ENCODE assay signal across 10 mouse cellular contexts in genomic region chr6:116420271-116420670, GRCm38 (mm10).
"Had no signal": no experiment of that assay in that cellular context is flagged by ENCODE, and none has a peak within 500 bp of the region (broad histone marks: within the 10 kb centered on the region; RNA-seq: fewer than 3 reads in every experiment).

No protein-coding gene starts in this region.

- DNase-seq: liver, postnatal 0 days; lung, adult 2 months; lung, postnatal 14 days; lung, postnatal 36 days; midbrain, embryonic 14.5 days; right cerebral cortex, postnatal 14 days; thymus, adult 2 months; thymus, postnatal 25 days; thymus, postnatal 4 days had no signal

- ATAC-seq: liver, postnatal 0 days; lung, postnatal 0 days had no signal
